ENCODE assay signal across 8 mouse cellular contexts in genomic region chr17:84512516-84513085, GRCm38 (mm10). TPM values are rescaled to one million over a fixed set of nuclear protein-coding genes. Genes with fewer than 3 reads are reported as not detected.
DNase-seq lines count a peak whose midpoint lies in the region; ATAC-seq and TF ChIP-seq lines count a peak whose summit lies in the region.

No protein-coding gene starts in this region.

- intact Hi-C loops in gastrocnemius, adult 2 months (cut with DNase I) = no loop called here
- intact Hi-C loops in gastrocnemius, postnatal 14 days (cut with DNase I; ENCODE audit: low total_unique reads) = no loop called here

- H3K27ac ChIP-seq in gastrocnemius, adult 2 months = peak overlapping the region; percentile 83
- no peak overlapping the region for H3K27ac ChIP-seq in bone marrow macrophage, adult 2 months (ENCODE audit: insufficient read depth, low read depth, low read length)
- H3K27ac ChIP-seq in hindbrain, embryonic 10.5 days = peak overlapping the region; percentile 87
- H3K27ac ChIP-seq in liver, embryonic 16.5 days (ENCODE audit: low read length) = no peak overlapping the region
- peak overlapping the region; percentile 89 for H3K27ac ChIP-seq in stomach, postnatal 0 days (replicated peaks)

- H3K36me3 ChIP-seq in hindbrain, embryonic 10.5 days = no peaks in the 10 kb centered on the region
- no peaks in the 10 kb centered on the region for H3K36me3 ChIP-seq in liver, embryonic 16.5 days (ENCODE audit: control insufficient read depth, insufficient read depth)
- no peaks in the 10 kb centered on the region for H3K36me3 ChIP-seq in stomach, postnatal 0 days (ENCODE audit: control insufficient read depth, insufficient read depth, low read length)

- H3K4me2 ChIP-seq in liver, embryonic 16.5 days (ENCODE audit: low read depth, low read length) = peak overlapping the region; percentile 70
- H3K4me2 ChIP-seq in stomach, postnatal 0 days (replicated peaks; ENCODE audit: low read depth) = peak overlapping the region; percentile 99

- peaks cover 30% of the 10 kb centered on the region for H3K4me1 ChIP-seq in bone marrow macrophage, adult 2 months (ENCODE audit: control insufficient read depth, insufficient read depth, low read length)
- H3K4me1 ChIP-seq in hindbrain, embryonic 10.5 days (replicated peaks) = peaks cover 30% of the 10 kb centered on the region
- H3K4me1 ChIP-seq in liver, embryonic 16.5 days (ENCODE audit: control insufficient read depth, low read depth, low read length) = no peaks in the 10 kb centered on the region
- H3K4me1 ChIP-seq in stomach, postnatal 0 days (replicated peaks; ENCODE audit: control insufficient read depth, insufficient read depth) = peaks cover 5% of the 10 kb centered on the region

- peak overlapping the region; percentile 4; the same call in 1 of the 2 replicates for H3K9ac ChIP-seq in liver, embryonic 16.5 days (ENCODE audit: low read depth, low read length)
- H3K9ac ChIP-seq in stomach, postnatal 0 days (ENCODE audit: low read length) = peak overlapping the region; percentile 86

- TF ChIP-seq EP300 in stomach, postnatal 0 days (optimal IDR thresholded peaks at IDR 0.05) = no peak

- no peak for TF ChIP-seq CTCF in gastrocnemius, adult 2 months (IDR thresholded peaks at IDR 0.05)
- no peak for TF ChIP-seq CTCF in bone marrow macrophage, adult 2 months (IDR thresholded peaks at IDR 0.05; ENCODE audit: low read depth, low read length)
- peak; percentile 12; the same call in 1 of the 2 replicates for TF ChIP-seq CTCF in stomach, postnatal 0 days (IDR thresholded peaks at IDR 0.05; ENCODE audit: low read depth)

- peak; percentile 23 for DNase-seq in gastrocnemius, adult 2 months
- DNase-seq in gastrocnemius, adult 18-20 months (ENCODE audit: low spot score) = no peak
- DNase-seq in hindbrain, embryonic 10.5 days (ENCODE audit: low spot score) = no peak
- no peak for DNase-seq in stomach, postnatal 0 days (ENCODE audit: low spot score)
- no peak for DNase-seq in gastrocnemius, postnatal 14 days
- no peak for DNase-seq in adrenal gland, adult (ENCODE audit: inconsistent age in 2 of 2, low spot score in 1 of 2)

- no peak for TF ChIP-seq POLR2A in bone marrow macrophage, adult 2 months (IDR thresholded peaks at IDR 0.05; ENCODE audit: borderline replicate concordance, low read depth, low read length)

- no peak for ATAC-seq in liver, embryonic 16.5 days (ENCODE audit: low read depth)
- ATAC-seq in stomach, postnatal 0 days (ENCODE audit: low FRiP score, low TSS enrichment) = no peak

- peaks cover 20% of the 10 kb centered on the region for H3K27me3 ChIP-seq in hindbrain, embryonic 10.5 days (ENCODE audit: insufficient read depth, poor library complexity, severe bottlenecking)
- peaks cover 26% of the 10 kb centered on the region for H3K27me3 ChIP-seq in liver, embryonic 16.5 days (ENCODE audit: control insufficient read depth, insufficient read depth, low read depth, low read length)
- H3K27me3 ChIP-seq in stomach, postnatal 0 days (ENCODE audit: control insufficient read depth, insufficient read depth, low read length) = no peaks in the 10 kb centered on the region

- H3K4me3 ChIP-seq in gastrocnemius, adult 2 months = peak overlapping the region; percentile 84
- H3K4me3 ChIP-seq in bone marrow macrophage, adult 2 months (ENCODE audit: insufficient read depth, low read length) = peak overlapping the region; percentile 68
- H3K4me3 ChIP-seq in hindbrain, embryonic 10.5 days = peak overlapping the region; percentile 76
- H3K4me3 ChIP-seq in liver, embryonic 16.5 days (ENCODE audit: low read depth, low read length) = peak overlapping the region; percentile 58
- peak overlapping the region; percentile 73 for H3K4me3 ChIP-seq in stomach, postnatal 0 days (ENCODE audit: low read depth, low read length)

- WGBS in hindbrain, embryonic 10.5 days = 30% methylated on average over 4 of the region's 4 CpGs
- 12% methylated on average over 4 of the region's 4 CpGs for WGBS in liver, embryonic 16.5 days (ENCODE audit: insufficient replicate concordance)
- WGBS in stomach, postnatal 0 days = 18% methylated on average over 4 of the region's 4 CpGs

- no peaks in the 10 kb centered on the region for H3K9me3 ChIP-seq in hindbrain, embryonic 10.5 days
- no peaks in the 10 kb centered on the region for H3K9me3 ChIP-seq in liver, embryonic 16.5 days (replicated peaks; ENCODE audit: control insufficient read depth, low read length)
- H3K9me3 ChIP-seq in stomach, postnatal 0 days (ENCODE audit: control insufficient read depth, low read length) = no peaks in the 10 kb centered on the region

RNA-seq across cellular contexts. Expression of gene Plekhh2, which starts 0.9 kb away (rescaled TPM):
- total RNA-seq in gastrocnemius, adult 2 months (2021) = 1 to 10 TPM in 1 of 2 experiments, under 1 TPM in 1; 0.77 to 1.7 TPM
- 1 to 10 TPM in 1 of 2 experiments, under 1 TPM in 1; 0.71 to 1.1 TPM for total RNA-seq in gastrocnemius, adult 18-20 months (2021)
- polyA plus RNA-seq in bone marrow macrophage, adult 2 months (2012; ENCODE audit: insufficient read depth, insufficient read length, missing spikeins) = 0.49 and 0.63 TPM in 2 replicates
- 3.1 and 3.2 TPM in 2 replicates for polyA plus RNA-seq in hindbrain, embryonic 10.5 days (2016; fragmentation: Nextera tagmentation; extraction: Ambion mirVana)
- polyA plus RNA-seq in liver, embryonic 16.5 days (2015; fragmentation: Nextera tagmentation; extraction: Ambion mirVana) = 0.30 and 0.46 TPM in 2 replicates
- polyA plus RNA-seq in stomach, postnatal 0 days (2015; fragmentation: Nextera tagmentation; extraction: Ambion mirVana) = 2.3 and 2.4 TPM in 2 replicates
- total RNA-seq in gastrocnemius, postnatal 14 days (2021) = 1 to 10 TPM; 3.6 to 3.8 TPM

RNA-seq across cellular contexts. Expression of gene Thada, which starts 46.6 kb away (rescaled TPM):
- 1 to 10 TPM; 5.6 to 6.8 TPM for total RNA-seq in gastrocnemius, adult 2 months (2021)
- 1 to 10 TPM; 5.3 to 6.1 TPM for total RNA-seq in gastrocnemius, adult 18-20 months (2021)
- polyA plus RNA-seq in bone marrow macrophage, adult 2 months (2012; ENCODE audit: insufficient read depth, insufficient read length, missing spikeins) = 4.8 and 6.6 TPM in 2 replicates
- 10.6 and 11.2 TPM in 2 replicates for polyA plus RNA-seq in hindbrain, embryonic 10.5 days (2016; fragmentation: Nextera tagmentation; extraction: Ambion mirVana)
- polyA plus RNA-seq in liver, embryonic 16.5 days (2015; fragmentation: Nextera tagmentation; extraction: Ambion mirVana) = 2.0 and 2.2 TPM in 2 replicates
- polyA plus RNA-seq in stomach, postnatal 0 days (2015; fragmentation: Nextera tagmentation; extraction: Ambion mirVana) = 1.6 and 2.0 TPM in 2 replicates
- total RNA-seq in gastrocnemius, postnatal 14 days (2021) = 1 to 10 TPM; 5.1 to 5.5 TPM

Comparison
In these comparisons a context has a peak if more than half of its experiments do, and no peak if none do; other contexts are left out.
1. H3K27ac ChIP-seq: peak in gastrocnemius, adult 2 months (single experiment), hindbrain, embryonic 10.5 days (single experiment) and stomach, postnatal 0 days (single experiment); none in bone marrow macrophage, adult 2 months (single experiment) and liver, embryonic 16.5 days (single experiment).
2. Peak in every context shown above with its lines, with median percentiles within 50 percentile points of each other: H3K4me3 ChIP-seq.